Mouse (Mus musculus) ZHBTc4 (cell line): ENCODE measurements at regions not wholly inside any gene's neighbourhood (a gene's known extent, or its start where the extent isn't known, plus 50 kb on each side); places are given as distances from the start of the nearest gene placed in this dataset.

ENCODE experiments used
- DNase-seq: peaks from one replicate; pipeline ENCODE4 v3.0.0-alpha.2; 2011; ENCODE audit warnings: low read depth, low spot score

DNA sequence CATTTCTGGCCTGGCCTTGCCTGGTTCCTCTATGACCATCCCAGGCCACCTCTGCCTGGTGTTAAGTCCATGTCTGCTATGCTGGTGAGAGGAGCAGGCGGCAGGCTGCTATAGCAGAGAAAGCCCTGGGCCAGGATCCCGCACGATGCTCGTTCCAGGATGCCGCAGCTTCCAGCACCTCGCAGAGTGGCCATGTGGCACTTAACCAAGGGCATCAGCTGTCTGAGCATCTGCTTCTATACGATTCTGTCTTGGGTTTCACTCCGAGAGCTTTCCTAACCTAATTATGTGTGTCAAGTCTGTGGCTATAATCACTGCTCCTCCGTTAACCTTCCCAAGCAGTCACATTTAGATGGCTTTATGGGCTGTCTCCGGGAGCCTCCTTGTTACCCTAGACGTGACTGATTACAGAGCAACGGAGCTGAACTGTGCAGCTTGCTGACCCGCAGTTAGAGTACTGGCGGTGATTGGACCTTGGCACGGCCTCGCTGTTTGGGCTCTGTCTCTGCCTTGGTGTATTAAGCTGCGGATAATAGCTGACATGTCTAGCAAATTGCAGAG lies 64.4 kb downstream of the Ackr3 start:
- no peak for DNase-seq

DNA sequence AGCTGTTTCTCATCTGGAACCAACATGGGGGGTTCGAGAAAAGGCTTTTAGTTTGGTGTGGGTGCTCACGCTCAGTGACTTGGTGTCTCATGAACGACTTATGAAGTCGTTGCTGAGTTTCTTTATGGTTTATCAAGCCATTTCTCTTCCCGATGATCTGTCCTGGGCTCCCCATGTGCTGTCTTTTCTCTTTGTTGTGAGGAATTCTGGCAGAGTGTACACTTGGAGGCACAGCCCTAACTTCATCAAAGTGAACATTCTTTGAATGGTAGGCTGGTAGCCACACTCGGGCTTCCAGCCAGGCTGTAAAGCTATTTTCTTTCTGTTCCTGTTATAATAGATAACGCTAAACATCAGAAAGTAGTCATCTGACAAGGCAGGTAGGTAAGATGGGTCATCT lies 65.2 kb downstream of the Ackr3 start:
- DNase-seq, result no peak

DNA sequence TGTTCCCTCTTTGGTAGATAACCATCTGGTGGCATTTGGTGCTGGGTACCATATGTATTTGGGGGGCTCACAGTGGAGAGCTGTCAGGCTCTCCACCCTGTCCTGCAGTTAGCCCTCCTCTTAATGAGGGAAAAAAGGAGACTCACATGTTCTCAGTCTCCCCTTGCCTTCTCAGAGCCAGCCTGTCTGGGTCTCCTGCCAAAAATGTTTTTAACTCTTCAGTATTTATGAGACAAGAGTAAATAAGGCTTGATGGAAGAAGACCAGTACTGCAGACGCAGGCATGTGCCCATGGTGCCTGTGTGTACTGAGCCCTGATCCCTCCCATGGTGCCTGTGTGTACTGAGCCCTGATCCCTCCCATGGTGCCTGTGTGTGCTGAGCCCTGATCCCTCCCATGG lies 66.1 kb downstream of the Ackr3 start:
- DNase-seq, result no peak

DNA sequence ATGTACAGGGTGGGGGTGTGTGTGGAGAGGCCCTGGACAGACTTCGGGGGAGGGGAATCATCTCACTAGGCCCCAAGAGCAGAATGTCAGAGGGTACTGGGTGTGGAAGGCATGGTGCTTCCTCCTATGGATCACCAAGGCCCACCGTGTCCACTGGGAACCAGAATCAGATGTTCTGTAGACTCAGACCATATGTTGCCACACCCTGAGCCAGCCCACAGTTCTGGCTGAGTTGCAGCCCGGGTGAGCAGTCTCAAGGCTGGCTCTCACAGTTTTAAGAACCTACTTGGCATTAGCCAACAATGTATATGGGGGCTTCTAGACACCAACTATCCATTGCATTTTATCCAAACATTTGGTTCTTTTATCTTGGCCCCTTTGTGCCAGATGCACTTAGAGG lies 67.5 kb downstream of the Ackr3 start:
- no peak for DNase-seq

DNA sequence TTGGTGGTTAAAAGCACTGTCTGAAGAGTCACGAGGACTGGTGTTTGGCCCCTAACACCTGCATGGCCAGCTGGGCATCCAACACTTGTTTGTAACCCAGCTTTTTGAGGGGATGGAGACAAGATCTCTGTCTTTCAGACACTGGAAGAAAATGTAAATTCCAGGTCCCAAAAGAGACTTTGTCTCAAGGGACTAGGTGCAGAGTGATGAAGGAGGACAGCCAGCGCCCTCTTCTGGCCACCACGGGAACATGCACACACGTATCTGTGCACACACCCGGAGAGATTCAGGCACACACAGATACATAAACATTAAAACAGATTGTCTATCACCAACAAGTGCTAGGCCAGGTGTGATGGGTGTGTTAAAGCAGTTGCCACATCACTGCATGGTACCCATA lies 68.6 kb downstream of the Ackr3 start:
- DNase-seq, result peak; percentile 59

DNA sequence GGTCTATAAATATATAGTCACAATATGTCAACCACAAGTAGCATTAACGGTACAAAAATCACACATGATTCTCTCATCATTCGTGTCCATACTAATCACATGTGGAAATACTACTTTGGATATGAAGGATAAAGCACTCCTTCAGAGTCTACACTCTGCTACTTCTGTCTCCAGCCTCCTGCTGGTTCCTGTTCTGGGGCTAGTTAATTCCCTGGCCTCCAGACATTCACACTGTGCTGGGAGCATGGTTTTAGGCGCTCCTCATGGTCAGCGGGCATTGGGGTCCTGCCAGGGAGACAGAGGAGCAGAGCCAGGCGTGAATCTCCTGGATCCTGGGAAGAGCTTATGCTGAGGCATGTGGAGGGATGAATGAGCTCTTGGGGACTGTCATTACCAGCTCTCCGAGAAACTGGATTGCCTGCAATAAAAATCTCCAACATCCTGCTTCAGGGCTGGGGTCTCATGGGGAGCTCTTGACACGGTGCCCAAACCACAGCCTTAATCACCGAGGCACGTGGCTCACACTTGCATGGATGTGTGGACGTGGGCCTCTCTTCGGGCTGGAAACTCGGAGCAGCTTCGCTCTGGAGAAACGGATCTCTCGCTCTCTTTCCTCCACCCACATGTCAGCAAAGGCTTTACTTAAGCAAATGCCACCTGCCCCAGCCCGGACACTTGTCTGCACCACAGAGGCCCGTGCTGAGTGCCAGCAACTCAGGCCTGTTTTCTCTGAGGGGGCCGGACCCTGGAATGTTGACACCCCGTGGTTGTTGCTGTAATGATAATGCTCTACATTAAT lies 69.2 kb downstream of the Ackr3 start:
- no peak for DNase-seq

DNA sequence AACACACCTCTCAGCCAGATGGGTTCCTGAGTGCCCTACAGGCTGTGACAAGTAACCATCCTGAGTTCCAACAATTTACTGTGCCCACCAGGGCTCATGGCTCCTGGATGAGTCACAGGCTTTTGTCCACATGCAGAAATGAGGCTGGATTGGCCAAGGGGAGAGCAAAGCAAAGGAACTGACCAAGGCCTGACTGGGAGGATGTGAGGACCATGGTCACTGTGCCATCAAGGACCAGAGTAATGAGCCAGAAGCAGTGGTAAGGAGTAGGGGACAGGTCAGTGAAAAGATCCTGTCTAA lies 69.8 kb downstream of the Ackr3 start:
- no peak for DNase-seq

DNA sequence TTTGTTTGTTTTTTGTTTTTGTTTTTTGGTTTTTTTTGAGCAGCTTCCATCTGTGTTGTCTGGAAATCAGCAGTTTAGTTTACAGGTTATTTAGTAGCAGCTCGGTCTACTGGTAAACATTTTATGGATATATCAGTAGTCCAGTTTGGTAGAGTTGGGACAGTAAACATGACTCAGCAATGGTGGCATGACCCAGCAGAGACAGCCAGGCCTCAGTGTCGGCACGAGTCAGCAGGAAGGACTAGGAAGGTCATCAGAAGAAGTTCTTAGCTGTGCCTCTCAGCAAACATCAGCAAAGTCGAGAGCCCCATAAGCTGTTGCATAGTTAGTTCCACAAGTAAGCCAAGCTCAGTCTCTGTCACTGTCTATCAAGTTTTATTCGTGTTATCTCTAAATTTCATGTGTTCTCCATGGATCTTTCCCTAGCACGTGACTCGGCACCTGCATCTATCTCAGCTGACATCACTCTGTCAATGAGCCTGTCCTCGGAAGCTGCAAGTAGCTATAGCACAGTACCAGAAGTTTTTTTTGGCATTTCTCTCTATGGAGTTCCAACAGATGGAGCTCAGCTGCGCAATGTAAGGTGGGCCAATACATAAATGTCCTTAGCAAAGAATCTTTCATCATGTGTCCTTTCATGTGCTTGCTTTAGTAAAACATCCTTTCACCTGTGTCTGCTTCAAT lies 71.3 kb downstream of the Ackr3 start:
- no peak for DNase-seq

DNA sequence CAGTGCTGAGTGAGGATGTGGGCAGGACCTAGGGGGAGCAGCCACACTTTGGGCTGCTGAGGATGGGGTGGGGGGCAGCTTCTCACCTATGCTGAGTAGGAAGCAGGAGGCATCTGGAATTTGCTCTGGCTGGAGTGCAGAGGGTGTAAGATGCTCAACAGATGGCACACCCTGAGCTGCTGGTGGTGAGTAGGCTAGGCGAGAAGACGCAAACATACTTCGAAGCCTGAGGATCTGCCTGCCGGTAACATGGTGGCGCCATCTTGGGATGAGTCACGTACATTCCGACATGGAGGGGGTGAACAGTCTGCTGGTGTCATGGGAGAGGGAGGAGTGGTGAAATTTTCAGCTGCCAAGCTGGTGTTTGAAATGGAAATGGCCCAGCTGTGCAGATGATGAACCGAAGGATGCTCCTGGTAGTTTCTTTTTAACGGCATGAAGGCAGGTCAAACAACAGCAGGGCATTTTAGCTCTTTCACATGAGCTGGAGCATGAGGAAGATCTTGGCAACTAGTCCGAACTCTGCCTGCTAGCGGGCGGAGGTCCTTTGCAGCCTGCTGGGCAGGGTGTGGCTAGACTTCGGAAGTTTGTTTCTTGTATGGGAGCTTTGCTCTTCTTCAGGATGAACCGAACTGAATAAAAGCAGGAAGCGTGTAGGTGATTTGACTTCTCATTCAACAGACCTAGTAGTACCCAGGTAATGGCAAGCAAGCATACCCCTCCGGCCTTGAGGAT lies 72.2 kb downstream of the Ackr3 start:
- DNase-seq, result peak; percentile 69

DNA sequence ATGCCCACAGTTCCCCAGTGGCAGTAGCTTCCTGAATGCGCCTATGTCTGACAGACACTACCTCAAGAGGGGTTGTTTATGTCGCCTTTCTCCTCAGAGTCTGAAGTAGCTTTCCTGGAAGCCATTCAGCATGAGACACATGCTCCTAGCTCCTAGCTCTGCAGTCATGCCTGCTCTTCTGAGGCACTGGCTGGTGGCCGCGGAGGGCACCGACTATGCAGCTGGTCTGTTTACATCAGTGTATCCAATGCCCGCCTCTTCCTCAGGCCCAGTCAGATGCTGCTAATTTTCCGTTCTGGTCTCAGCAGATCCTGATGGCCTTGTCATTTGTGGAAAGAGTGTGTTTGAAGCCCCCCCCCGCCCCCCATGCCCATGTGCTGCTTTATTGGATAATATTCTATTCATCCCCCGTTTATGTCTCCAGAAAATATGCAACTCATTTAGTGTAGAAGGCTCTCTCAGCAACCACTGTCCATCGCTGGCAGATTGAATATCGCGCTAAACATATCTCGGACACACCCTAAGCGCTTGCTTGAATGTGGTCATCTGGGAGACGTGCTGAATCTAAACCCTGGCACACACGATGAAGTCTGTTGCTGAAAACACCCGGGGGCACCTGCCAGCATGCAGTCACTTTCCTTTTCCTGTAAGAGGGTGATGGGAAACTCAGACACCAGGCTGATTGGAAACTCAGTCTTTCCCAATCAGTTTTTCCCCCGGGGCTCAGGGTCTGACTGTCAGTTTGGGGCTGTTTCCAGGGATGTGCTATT lies 73.9 kb downstream of the Ackr3 start:
- DNase-seq, result no peak

DNA sequence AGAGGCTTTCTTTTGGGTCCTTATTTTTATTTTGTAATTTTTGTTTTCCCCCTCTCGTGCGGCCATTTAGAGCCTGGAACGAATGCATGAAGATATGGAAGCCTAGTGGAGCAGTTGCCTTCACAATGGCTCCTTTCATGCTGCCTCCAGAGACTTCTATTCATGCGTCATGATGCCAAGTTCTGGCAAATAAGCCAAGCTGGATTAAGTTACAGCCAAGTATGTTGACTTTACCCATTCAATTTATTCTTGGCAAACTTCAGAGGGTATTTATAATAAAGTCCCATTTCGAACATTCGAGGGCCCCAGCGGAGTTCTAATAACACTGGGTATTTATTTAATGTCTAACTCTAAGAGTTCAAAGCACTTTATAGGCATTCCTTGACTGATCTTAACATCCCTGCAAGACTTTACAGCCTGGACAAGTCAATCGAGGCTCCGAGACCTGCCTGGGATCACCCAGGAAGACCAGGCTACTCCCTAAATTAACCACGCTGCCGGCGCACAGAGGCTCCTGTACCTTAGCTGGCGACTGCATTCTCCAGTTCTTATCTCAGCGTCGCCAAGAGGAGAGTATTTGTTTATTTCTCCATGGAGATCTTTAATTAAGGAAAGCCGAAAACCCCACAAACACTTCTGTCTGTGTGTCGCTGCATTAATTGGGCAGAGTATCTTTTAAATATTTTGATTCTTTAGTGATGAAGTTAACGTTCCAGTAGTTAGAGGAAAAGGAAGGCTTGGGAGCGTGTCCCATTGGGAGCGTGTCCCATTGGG lies 75.5 kb downstream of the Ackr3 start:
- no peak for DNase-seq

DNA sequence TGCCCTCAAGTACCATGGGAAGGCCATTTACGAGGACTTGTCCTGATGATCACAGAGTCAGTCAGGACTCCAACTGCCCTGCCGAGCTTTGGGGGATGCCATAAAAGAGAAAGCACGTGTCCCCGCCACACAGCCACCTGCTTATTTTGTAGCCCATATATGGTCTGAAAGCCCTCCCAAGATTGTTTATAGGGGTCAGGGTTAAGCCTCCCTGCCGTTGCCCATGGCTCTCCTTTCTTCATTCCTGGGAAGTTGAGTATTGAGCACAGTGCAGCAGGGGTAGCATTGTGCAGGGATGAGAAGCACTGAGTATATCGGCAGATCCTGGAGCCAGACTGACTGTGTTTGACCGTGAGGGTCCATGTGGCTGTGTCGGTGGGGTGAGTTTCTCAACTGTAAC lies 76.4 kb downstream of the Ackr3 start:
- no peak for DNase-seq

DNA sequence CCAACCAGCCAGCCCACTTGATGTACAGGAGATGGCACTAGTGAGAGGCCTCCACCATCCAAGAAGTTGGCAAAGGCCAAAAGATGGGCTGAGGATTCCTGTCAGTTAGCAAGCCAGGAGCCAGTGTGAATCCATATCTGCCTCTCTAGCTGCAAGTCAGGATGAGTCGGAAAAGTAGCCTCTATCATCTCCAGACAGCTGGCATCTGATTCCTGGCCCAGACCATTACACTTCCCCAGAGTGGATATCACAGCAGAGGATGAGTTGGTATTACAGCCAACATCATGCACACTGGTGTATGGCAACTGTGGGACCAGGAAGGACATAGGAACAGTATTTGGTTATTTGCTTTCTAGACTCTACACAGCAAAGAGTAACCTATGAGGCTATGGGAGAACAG lies 77.5 kb downstream of the Ackr3 start:
- no peak for DNase-seq

DNA sequence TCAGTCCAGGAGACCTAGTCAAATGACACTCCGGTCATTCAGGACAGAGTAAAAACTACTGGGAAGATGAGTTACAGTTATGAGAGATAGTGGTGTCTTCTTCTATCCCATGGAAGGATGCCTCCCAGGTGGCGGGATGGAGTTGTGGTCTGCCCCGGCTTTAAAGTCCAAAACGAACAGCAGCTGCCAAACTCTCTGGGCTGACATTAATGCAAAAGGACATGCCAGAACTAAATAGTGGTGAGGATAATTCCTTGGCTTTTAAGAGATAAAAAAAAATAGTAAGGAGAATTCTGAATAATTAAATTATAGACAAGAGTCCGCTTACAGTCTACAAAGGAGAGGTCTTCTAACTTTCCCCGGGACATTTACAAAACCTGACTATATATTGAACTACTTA lies 78.2 kb downstream of the Ackr3 start:
- DNase-seq, result no peak

DNA sequence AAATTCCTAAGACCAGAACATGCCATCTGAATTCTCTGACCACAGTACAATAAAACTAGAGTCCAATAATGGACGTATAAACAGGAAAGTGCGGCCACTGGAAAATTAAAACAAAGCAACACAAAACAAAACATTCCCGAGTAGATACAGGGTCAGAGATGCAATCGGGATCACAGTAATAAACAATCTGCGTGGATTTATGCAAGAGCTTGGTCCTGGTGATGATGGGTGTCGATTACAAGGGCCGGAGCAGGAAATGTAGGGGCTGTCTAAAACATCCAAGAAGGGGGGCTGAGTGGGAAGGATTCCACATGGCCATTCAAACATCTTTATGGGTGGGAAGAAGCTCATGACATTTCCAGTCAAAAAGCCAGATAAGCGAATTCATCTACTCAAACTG lies 78.6 kb downstream of the Ackr3 start:
- no peak for DNase-seq

DNA sequence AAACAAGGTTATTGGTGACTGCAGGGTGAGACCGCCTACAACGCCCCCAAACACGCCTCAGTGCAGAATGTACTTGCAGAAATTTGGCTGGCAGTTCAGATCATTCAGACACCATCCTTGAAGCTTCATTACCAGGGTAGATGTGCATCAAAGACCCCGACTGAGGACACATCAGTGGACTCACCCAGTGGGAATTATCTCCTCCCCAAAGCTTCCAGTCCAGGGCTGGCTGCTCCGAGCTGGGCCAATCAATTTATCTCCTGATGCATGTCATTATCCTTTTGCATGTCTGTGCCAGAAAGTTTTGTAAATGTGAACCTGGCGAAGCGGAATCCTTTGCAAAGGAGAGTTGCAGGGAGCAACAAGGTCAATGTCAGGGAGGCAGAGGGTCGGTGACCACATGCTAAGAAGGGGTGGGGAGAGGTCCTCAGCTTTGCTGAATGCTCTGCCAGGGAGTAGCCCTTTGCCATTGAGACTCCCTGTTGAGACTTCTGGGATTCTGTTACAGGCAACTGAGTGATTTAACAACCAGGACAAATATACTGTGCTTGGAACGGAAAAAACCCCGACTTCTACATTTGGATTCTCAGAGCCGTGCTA lies 79.5 kb downstream of the Ackr3 start:
- DNase-seq, result peak; percentile 62

DNA sequence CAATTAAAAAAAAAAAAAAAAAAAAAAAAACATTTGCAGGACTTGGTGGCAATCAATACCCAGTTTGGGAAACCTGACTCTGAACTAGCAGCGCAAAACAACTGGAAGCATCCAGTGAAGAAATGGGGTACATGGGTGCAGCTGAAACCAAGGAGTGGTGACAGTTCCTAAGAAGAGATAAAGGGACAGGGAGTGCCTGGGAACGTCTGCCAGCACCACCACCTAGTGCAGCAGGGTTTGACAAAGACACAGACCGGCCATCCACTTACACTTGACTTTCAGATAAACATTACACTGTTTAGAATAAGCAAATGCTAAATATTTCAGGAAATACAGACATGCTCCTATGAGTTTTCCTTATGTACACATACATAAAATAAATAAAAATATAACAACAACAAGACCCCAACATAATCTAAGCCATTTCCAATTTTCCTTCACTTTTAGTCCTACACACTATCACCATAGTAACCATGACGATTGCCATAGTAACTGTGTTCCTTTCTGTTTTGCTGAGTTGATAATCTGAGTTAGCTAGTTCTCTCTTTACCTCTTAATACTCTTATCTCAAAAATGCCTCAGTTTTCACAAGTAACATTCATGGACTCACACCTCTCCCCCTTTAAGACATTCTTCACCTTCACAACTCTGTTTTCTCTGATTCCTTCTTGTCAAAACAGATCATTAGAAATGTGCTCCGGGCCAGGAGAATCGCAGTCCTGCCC lies 80.3 kb downstream of the Ackr3 start:
- DNase-seq, result no peak

DNA sequence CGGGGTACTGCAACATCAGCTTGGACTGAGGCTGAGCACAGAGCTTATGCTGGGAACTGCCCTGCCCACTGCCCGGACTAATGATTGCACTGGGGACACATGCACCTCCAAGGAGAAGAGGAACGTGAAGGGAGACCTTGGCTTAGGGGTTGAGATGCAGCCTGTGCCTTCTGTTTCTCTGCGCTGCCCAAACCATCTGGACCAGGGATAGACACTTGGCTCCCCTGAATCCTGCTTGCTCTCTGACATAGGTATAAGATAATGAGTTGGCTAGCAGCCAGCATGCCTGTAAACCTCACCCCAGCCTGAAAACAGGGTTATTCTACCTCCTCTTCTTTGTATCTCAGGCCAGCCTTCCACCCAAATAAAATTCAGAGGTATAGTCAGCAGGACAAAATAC lies 81.5 kb downstream of the Ackr3 start:
- no peak for DNase-seq

DNA sequence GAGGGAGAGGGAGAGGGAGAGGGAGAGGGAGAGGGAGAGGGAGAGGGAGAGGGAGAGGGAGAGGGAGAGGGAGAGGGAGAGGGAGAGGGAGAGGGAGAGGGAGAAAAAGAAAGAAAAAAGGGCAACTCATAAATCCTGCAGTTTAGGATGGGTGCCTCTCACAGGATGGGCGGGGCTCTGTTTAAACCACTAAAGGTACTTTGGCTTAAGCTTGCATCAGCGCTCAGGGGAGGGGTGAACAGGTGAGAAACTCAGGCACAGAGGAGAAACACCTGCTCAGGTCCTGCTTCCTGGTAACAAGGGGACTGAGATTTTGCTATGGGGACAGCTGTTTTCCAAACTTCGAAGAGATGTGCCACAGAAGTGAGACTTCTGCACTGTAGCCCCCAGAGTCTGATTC lies 83.5 kb downstream of the Ackr3 start:
- no peak for DNase-seq
